Mouse (Mus musculus): ENCODE measurements at regions not wholly inside any gene's neighbourhood (a gene's known extent, or its start where the extent isn't known, plus 50 kb on each side); places are given as distances from the start of the nearest gene placed in this dataset.

GRCm38 (mm10) chr15:63412649-63413048, 432.3 kb downstream of the Gsdmc2 start:
- no peaks in the 10 kb centered on the region for H3K27me3 ChIP-seq (ENCODE audit: control insufficient read depth, insufficient read depth, low read length)
- H3K27ac ChIP-seq (replicated peaks; ENCODE audit: insufficient read depth, low read depth, low read length): no peak overlapping the region
- no peak for DNase-seq (ENCODE audit: extremely low read depth, low read depth, low spot score)
- TF ChIP-seq CTCF (IDR thresholded peaks at IDR 0.05; ENCODE audit: low read depth, low read length) (no peak), POLR2A (IDR thresholded peaks at IDR 0.05; ENCODE audit: extremely low read depth, insufficient read depth, low read length) (no peak)
- 91% methylated on average over 4 of the region's 4 CpGs for WGBS
- H3K9ac ChIP-seq (ENCODE audit: low read depth, low read length): no peak overlapping the region
- no peak overlapping the region for H3K4me3 ChIP-seq (ENCODE audit: insufficient read depth, low read depth, low read length)
- H3K4me1 ChIP-seq (ENCODE audit: control insufficient read depth, insufficient read depth, low read length): no peaks in the 10 kb centered on the region
- no peaks in the 10 kb centered on the region for H3K36me3 ChIP-seq (ENCODE audit: control insufficient read depth, insufficient read depth, low read length)
- no peaks in the 10 kb centered on the region for H3K79me2 ChIP-seq (ENCODE audit: control insufficient read depth, insufficient read depth, low read length)

DNA sequence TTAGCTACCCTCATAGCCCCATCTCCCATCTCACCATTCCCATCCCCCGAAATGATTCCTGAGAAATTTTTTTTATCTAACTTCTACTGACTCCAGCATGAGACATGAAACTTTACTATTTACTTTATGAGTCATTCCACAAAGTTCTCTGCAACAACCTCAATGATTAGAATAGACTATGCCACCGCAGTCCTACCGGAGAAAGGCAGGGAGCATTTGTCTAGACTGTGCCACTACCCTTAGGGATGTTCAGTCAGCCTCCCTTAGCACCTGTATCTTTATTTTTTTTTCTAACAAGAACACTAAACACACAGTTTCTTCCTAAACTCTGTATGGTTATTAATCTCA, 433.2 kb downstream of the Gsdmc2 start:
- WGBS: 81% methylated on average over 3 of the region's 3 CpGs
- Histone ChIP-seq H3K27ac (replicated peaks; ENCODE audit: insufficient read depth, low read depth, low read length) (no peak overlapping the region), H3K4me1 (ENCODE audit: control insufficient read depth, insufficient read depth, low read length) (no peaks in the 10 kb centered on the region), H3K79me2 (ENCODE audit: control insufficient read depth, insufficient read depth, low read length) (no peaks in the 10 kb centered on the region), H3K9ac (ENCODE audit: low read depth, low read length) (no peak overlapping the region), H3K27me3 (ENCODE audit: control insufficient read depth, insufficient read depth, low read length) (no peaks in the 10 kb centered on the region), H3K36me3 (ENCODE audit: control insufficient read depth, insufficient read depth, low read length) (no peaks in the 10 kb centered on the region), H3K4me3 (ENCODE audit: insufficient read depth, low read depth, low read length) (no peak overlapping the region)
- TF ChIP-seq POLR2A (IDR thresholded peaks at IDR 0.05; ENCODE audit: extremely low read depth, insufficient read depth, low read length): no peak
- no peak for TF ChIP-seq CTCF (IDR thresholded peaks at IDR 0.05; ENCODE audit: low read depth, low read length)
- no peak for DNase-seq (ENCODE audit: extremely low read depth, low read depth, low spot score)

- no peak for TF ChIP-seq POLR2A (IDR thresholded peaks at IDR 0.05; ENCODE audit: extremely low read depth, insufficient read depth, low read length)
- no peak for TF ChIP-seq CTCF (IDR thresholded peaks at IDR 0.05; ENCODE audit: low read depth, low read length)
- no peak overlapping the region for H3K4me3 ChIP-seq (ENCODE audit: insufficient read depth, low read depth, low read length)
- H3K27ac ChIP-seq (replicated peaks; ENCODE audit: insufficient read depth, low read depth, low read length): no peak overlapping the region
- H3K4me1 ChIP-seq (ENCODE audit: control insufficient read depth, insufficient read depth, low read length): no peaks in the 10 kb centered on the region
- no peaks in the 10 kb centered on the region for H3K79me2 ChIP-seq (ENCODE audit: control insufficient read depth, insufficient read depth, low read length)
- no peaks in the 10 kb centered on the region for H3K27me3 ChIP-seq (ENCODE audit: control insufficient read depth, insufficient read depth, low read length)
- 76% methylated on average over 11 of the region's 11 CpGs for WGBS
- no peak overlapping the region for H3K9ac ChIP-seq (ENCODE audit: low read depth, low read length)
- DNase-seq (ENCODE audit: extremely low read depth, low read depth, low spot score): no peak
- H3K36me3 ChIP-seq (ENCODE audit: control insufficient read depth, insufficient read depth, low read length): no peaks in the 10 kb centered on the region
Observed at GRCm38 (mm10) chr15:63410994-63411770, 433.8 kb downstream of the Gsdmc2 start.

- TF ChIP-seq POLR2A (IDR thresholded peaks at IDR 0.05; ENCODE audit: extremely low read depth, insufficient read depth, low read length) (no peak), CTCF (IDR thresholded peaks at IDR 0.05; ENCODE audit: low read depth, low read length) (no peak)
- H3K9ac ChIP-seq (ENCODE audit: low read depth, low read length): no peak overlapping the region
Observed at GRCm38 (mm10) chr15:63400445-63400844, 444.5 kb downstream of the Gsdmc2 start.

DNA sequence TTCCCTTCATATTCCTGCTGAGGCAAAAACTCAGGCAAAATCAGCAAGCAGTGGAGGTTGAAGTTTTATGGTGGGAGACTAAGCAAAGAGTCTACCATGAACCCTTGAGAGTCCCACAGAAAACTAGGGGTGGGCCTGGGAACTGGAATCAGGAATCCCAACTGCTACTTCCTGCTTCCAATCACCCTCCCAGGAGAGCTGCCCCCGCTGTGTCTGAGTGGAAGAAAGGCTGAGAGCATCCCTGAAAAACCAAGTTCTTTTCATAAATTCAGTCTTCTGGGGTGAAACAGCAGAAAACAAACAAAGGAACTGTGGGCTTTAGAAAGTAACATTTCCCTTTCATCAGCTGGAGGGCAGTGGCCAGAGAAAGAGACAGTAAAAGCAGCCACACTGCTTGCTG, 445.0 kb downstream of the Gsdmc2 start:
- no peak overlapping the region for H3K9ac ChIP-seq (ENCODE audit: low read depth, low read length)
- H3K27me3 ChIP-seq (ENCODE audit: control insufficient read depth, insufficient read depth, low read length): no peaks in the 10 kb centered on the region
- H3K4me3 ChIP-seq (ENCODE audit: insufficient read depth, low read depth, low read length): no peak overlapping the region
- WGBS: 74% methylated on average over 1 of the region's 1 CpGs
- no peak overlapping the region for H3K27ac ChIP-seq (replicated peaks; ENCODE audit: insufficient read depth, low read depth, low read length)
- no peaks in the 10 kb centered on the region for H3K4me1 ChIP-seq (ENCODE audit: control insufficient read depth, insufficient read depth, low read length)
- no peak for DNase-seq (ENCODE audit: extremely low read depth, low read depth, low spot score)
- no peaks in the 10 kb centered on the region for H3K36me3 ChIP-seq (ENCODE audit: control insufficient read depth, insufficient read depth, low read length)
- no peaks in the 10 kb centered on the region for H3K79me2 ChIP-seq (ENCODE audit: control insufficient read depth, insufficient read depth, low read length)
- no peak for TF ChIP-seq CTCF (IDR thresholded peaks at IDR 0.05; ENCODE audit: low read depth, low read length)
- TF ChIP-seq POLR2A (IDR thresholded peaks at IDR 0.05; ENCODE audit: extremely low read depth, insufficient read depth, low read length): no peak

More at GRCm38 (mm10) chr15:63400445-63400844, 444.5 kb downstream of the Gsdmc2 start:
- H3K79me2 ChIP-seq (ENCODE audit: control insufficient read depth, insufficient read depth, low read length): no peaks in the 10 kb centered on the region
- 75% methylated on average over 3 of the region's 3 CpGs for WGBS
- no peak overlapping the region for H3K27ac ChIP-seq (replicated peaks; ENCODE audit: insufficient read depth, low read depth, low read length)
- no peak for DNase-seq (ENCODE audit: extremely low read depth, low read depth, low spot score)
- H3K4me3 ChIP-seq (ENCODE audit: insufficient read depth, low read depth, low read length): no peak overlapping the region
- no peaks in the 10 kb centered on the region for H3K4me1 ChIP-seq (ENCODE audit: control insufficient read depth, insufficient read depth, low read length)
- no peaks in the 10 kb centered on the region for H3K27me3 ChIP-seq (ENCODE audit: control insufficient read depth, insufficient read depth, low read length)
- no peaks in the 10 kb centered on the region for H3K36me3 ChIP-seq (ENCODE audit: control insufficient read depth, insufficient read depth, low read length)

- WGBS: 91% methylated on average over 3 of the region's 3 CpGs
Observed at GRCm38 (mm10) chr15:63397485-63397884, 447.5 kb downstream of the Gsdmc2 start.

More at GRCm38 (mm10) chr15:63397485-63397884, 447.5 kb downstream of the Gsdmc2 start:
- Histone ChIP-seq H3K4me3 (ENCODE audit: insufficient read depth, low read depth, low read length) (no peak overlapping the region), H3K9ac (ENCODE audit: low read depth, low read length) (no peak overlapping the region), H3K27me3 (ENCODE audit: control insufficient read depth, insufficient read depth, low read length) (no peaks in the 10 kb centered on the region), H3K79me2 (ENCODE audit: control insufficient read depth, insufficient read depth, low read length) (no peaks in the 10 kb centered on the region), H3K36me3 (ENCODE audit: control insufficient read depth, insufficient read depth, low read length) (no peaks in the 10 kb centered on the region), H3K27ac (replicated peaks; ENCODE audit: insufficient read depth, low read depth, low read length) (no peak overlapping the region), H3K4me1 (ENCODE audit: control insufficient read depth, insufficient read depth, low read length) (no peaks in the 10 kb centered on the region)
- TF ChIP-seq CTCF (IDR thresholded peaks at IDR 0.05; ENCODE audit: low read depth, low read length) (no peak), POLR2A (IDR thresholded peaks at IDR 0.05; ENCODE audit: extremely low read depth, insufficient read depth, low read length) (no peak)
- DNase-seq (ENCODE audit: extremely low read depth, low read depth, low spot score): no peak
